Comparison of ENCODE assay signal across 13 mouse cellular contexts in the genomic region with DNA sequence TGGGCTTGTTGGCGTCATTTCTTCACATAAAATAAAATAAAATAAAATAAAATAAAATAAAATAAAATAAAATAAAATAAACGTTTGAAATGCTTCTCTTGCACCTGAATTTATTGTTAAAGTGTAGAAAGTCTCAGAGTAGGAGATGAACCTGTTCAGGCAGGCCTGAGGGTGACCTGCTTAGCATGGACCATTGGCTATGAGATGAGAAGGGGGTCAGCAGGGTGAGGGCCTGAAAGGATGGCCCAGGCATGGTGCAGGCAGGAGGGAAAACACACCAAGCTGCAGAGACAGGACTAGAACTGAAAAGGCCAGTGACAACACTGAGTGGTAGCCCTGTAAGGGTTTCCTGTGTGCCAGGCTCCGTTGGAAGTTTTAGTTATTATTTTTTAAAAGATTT.
DNase-seq lines count a peak whose midpoint lies in the region; ATAC-seq and TF ChIP-seq lines count a peak whose summit lies in the region.
"Had no signal": no experiment of that assay in that cellular context is flagged by ENCODE, and none has a peak within 500 bp of the region (broad histone marks: within the 10 kb centered on the region; RNA-seq: fewer than 3 reads in every experiment).

No protein-coding gene starts in this region.

- WGBS in heart, embryonic 12.5 days, result 65% methylated on average over 3 of the region's 3 CpGs
- 61% methylated on average over 3 of the region's 3 CpGs for WGBS in lung, embryonic 14.5 days
- 65% methylated on average over 3 of the region's 3 CpGs for WGBS in forebrain, embryonic 15.5 days
- 62% methylated on average over 3 of the region's 3 CpGs for WGBS in midbrain, embryonic 14.5 days

- no peaks in the 10 kb centered on the region for H3K36me3 ChIP-seq in heart, embryonic 12.5 days
- no peaks in the 10 kb centered on the region for H3K36me3 ChIP-seq in lung, embryonic 14.5 days (ENCODE audit: insufficient read depth)
- H3K36me3 ChIP-seq in forebrain, embryonic 15.5 days, result no peaks in the 10 kb centered on the region
- H3K36me3 ChIP-seq in midbrain, embryonic 14.5 days (ENCODE audit: control insufficient read depth, insufficient read depth, low read length), result no peaks in the 10 kb centered on the region
- H3K36me3 ChIP-seq: kidney, embryonic 15.5 days; limb, embryonic 10.5 days had no signal

- H3K9ac ChIP-seq in heart, embryonic 12.5 days, result no peak overlapping the region
- no peak overlapping the region for H3K9ac ChIP-seq in lung, embryonic 14.5 days
- no peak overlapping the region for H3K9ac ChIP-seq in forebrain, embryonic 15.5 days (replicated peaks)
- H3K9ac ChIP-seq in midbrain, embryonic 14.5 days (replicated peaks; ENCODE audit: low read length), result no peak overlapping the region
- H3K9ac ChIP-seq: kidney, embryonic 15.5 days; liver, embryonic 14.5 days had no signal

- H3K9me3 ChIP-seq in heart, embryonic 12.5 days (replicated peaks), result no peaks in the 10 kb centered on the region
- H3K9me3 ChIP-seq in lung, embryonic 14.5 days (ENCODE audit: low read depth, low read length), result no peaks in the 10 kb centered on the region
- no peaks in the 10 kb centered on the region for H3K9me3 ChIP-seq in forebrain, embryonic 15.5 days
- no peaks in the 10 kb centered on the region for H3K9me3 ChIP-seq in midbrain, embryonic 14.5 days (ENCODE audit: control insufficient read depth, low read length)
- H3K9me3 ChIP-seq: kidney, embryonic 15.5 days; limb, embryonic 10.5 days had no signal

- H3K27me3 ChIP-seq in heart, embryonic 12.5 days (replicated peaks), result no peaks in the 10 kb centered on the region
- H3K27me3 ChIP-seq in lung, embryonic 14.5 days (ENCODE audit: insufficient read depth, low read length), result no peaks in the 10 kb centered on the region
- no peaks in the 10 kb centered on the region for H3K27me3 ChIP-seq in forebrain, embryonic 15.5 days
- H3K27me3 ChIP-seq in midbrain, embryonic 14.5 days (ENCODE audit: control insufficient read depth, insufficient read depth, low read length), result no peaks in the 10 kb centered on the region
- H3K27me3 ChIP-seq: kidney, embryonic 15.5 days had no signal

- no peak for TF ChIP-seq CTCF in lung, embryonic 14.5 days (IDR thresholded peaks at IDR 0.05; ENCODE audit: low read depth)

- H3K4me2 ChIP-seq in heart, embryonic 12.5 days, result no peak overlapping the region
- H3K4me2 ChIP-seq in lung, embryonic 14.5 days, result no peak overlapping the region
- H3K4me2 ChIP-seq in forebrain, embryonic 15.5 days (replicated peaks), result no peak overlapping the region
- no peak overlapping the region for H3K4me2 ChIP-seq in midbrain, embryonic 14.5 days (ENCODE audit: low read length)
- H3K4me2 ChIP-seq: kidney, embryonic 15.5 days had no signal

- H3K4me3 ChIP-seq in heart, embryonic 12.5 days, result no peak overlapping the region
- H3K4me3 ChIP-seq in lung, embryonic 14.5 days (ENCODE audit: low read depth, low read length), result no peak overlapping the region
- H3K4me3 ChIP-seq in forebrain, embryonic 15.5 days, result no peak overlapping the region
- no peak overlapping the region for H3K4me3 ChIP-seq in midbrain, embryonic 14.5 days (replicated peaks; ENCODE audit: low read depth, low read length)
- H3K4me3 ChIP-seq: erythroblast, embryonic 14.5 days; kidney, embryonic 15.5 days; left cerebral cortex, adult 2 months; limb, embryonic 10.5 days had no signal

- DNase-seq in heart, adult 11 months, result peak; percentile 69
- no peak for DNase-seq in lung, embryonic 14.5 days
- no peak for DNase-seq in lung, adult 18-20 months
- no peak for DNase-seq in midbrain, embryonic 14.5 days
- no peak for DNase-seq in spleen, postnatal 36 days (ENCODE audit: low spot score in 2 of 2)

- no peak overlapping the region for H3K27ac ChIP-seq in heart, embryonic 12.5 days (ENCODE audit: poor library complexity, severe bottlenecking)
- H3K27ac ChIP-seq in lung, embryonic 14.5 days (ENCODE audit: low read depth), result no peak overlapping the region
- no peak overlapping the region for H3K27ac ChIP-seq in forebrain, embryonic 15.5 days (replicated peaks)
- no peak overlapping the region for H3K27ac ChIP-seq in midbrain, embryonic 14.5 days (replicated peaks; ENCODE audit: low read depth, low read length)
- H3K27ac ChIP-seq: kidney, embryonic 15.5 days; left cerebral cortex, adult 2 months; limb, embryonic 10.5 days; stomach, postnatal 0 days had no signal

- no peak for ATAC-seq in heart, embryonic 12.5 days (ENCODE audit: insufficient number of reproducible peaks, low FRiP score)
- peak; percentile 48; the same call in 1 of the 2 replicates for ATAC-seq in lung, embryonic 14.5 days (ENCODE audit: insufficient read depth)
- ATAC-seq in forebrain, embryonic 15.5 days (replicated peaks), result peak; percentile 66; the same call in 1 of the 2 replicates
- ATAC-seq in midbrain, embryonic 14.5 days (ENCODE audit: low FRiP score, low TSS enrichment), result peak; percentile 28; the same call in 1 of the 2 replicates

- H3K4me1 ChIP-seq in heart, embryonic 12.5 days (replicated peaks), result no peaks in the 10 kb centered on the region
- H3K4me1 ChIP-seq in lung, embryonic 14.5 days (ENCODE audit: insufficient read depth), result no peaks in the 10 kb centered on the region
- H3K4me1 ChIP-seq in forebrain, embryonic 15.5 days, result no peaks in the 10 kb centered on the region
- H3K4me1 ChIP-seq in midbrain, embryonic 14.5 days (ENCODE audit: control insufficient read depth, insufficient read depth, low read length), result no peaks in the 10 kb centered on the region
- H3K4me1 ChIP-seq: kidney, embryonic 15.5 days; limb, embryonic 10.5 days had no signal
